Mouse (Mus musculus) limb, embryonic 10.5 days (tissue): Measurements from ENCODE around the gene Nfix. TPM values are rescaled to one million over a fixed set of nuclear protein-coding genes. Genes with fewer than 3 reads are reported as not detected.

ENCODE experiments used
- DNase-seq: peaks from one replicate; pipeline ENCODE4 v3.0.0-alpha.2; 2017; ENCODE audit warnings: low spot score
- H3K27ac ChIP-seq: fragments of 300-500 bp; sonication (generic); 2 replicates; pipeline ENCODE4 v1.5.1; 2016; ENCODE audit warnings: mild to moderate bottlenecking
- H3K27me3 ChIP-seq: fragments of 300-500 bp; sonication (generic); 2 replicates; pipeline ENCODE4 v1.6.1; 2016; ENCODE audit warnings: low read depth, mild to moderate bottlenecking; ENCODE audit not compliant: poor library complexity, severe bottlenecking
- H3K36me3 ChIP-seq: fragments of 300-500 bp; sonication (generic); 2 replicates; pipeline ENCODE4 v1.6.1; 2016; ENCODE audit warnings: mild to moderate bottlenecking, moderate library complexity
- H3K4me1 ChIP-seq: fragments of 300-500 bp; sonication (generic); 2 replicates; pipeline ENCODE4 v1.6.1; 2016
- H3K4me3 ChIP-seq: fragments of 300-500 bp; sonication (generic); 2 replicates; pipeline ENCODE4 v1.5.1; 2016; ENCODE audit warnings: mild to moderate bottlenecking, moderate library complexity
- H3K9me3 ChIP-seq: fragments of 300-500 bp; sonication (generic); replicated peaks from 2 replicates; pipeline ENCODE4 v1.6.1; 2016; ENCODE audit warnings: mild to moderate bottlenecking
- WGBS: fragments of 180-500 bp; shearing (Covaris S2); methylation state at CpG from one replicate; pipeline ENCODE4 v1.1.7; 2016; 5-methylcytosine and 5-hydroxymethylcytosine counted together
- polyA plus RNA-seq: library from polyadenylated mRNA; unstranded; fragments of >200 nt; fragmentation: Nextera tagmentation; extraction: Ambion mirVana; gene quantifications from 2 replicates; pipeline ENCODE4 v1.2.1, GENCODE M21; 2016

Gene Nfix
- polyA plus RNA-seq, 1 experiment from 2014 or later, result 2.1 TPM

DNA sequence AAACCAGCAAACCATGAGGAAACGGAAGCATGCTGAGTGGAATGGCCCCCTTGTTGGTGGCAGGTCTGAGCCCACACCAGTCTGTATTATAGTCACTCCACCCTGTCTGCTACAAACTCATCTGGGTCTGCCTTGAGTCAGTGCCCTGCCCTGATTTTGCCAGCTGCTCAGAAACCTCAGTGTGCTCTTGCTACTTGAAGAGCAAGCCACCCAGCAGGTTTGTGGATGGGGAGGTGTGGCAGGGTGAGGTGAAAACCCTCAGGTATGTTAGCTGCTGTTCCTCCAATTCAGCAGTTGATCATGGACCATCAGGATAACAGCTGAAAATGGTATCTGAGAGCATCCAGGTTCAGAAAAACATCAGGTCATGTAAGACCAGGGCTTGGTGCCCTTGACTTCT, 132.1 kb downstream of the Nfix start:
- DNase-seq, result no peak
- 83% methylated on average over 1 of the region's 1 CpGs for WGBS
- Histone ChIP-seq H3K9me3 (no peaks in the 10 kb centered on the region), H3K36me3 (peaks cover 66% of the 10 kb centered on the region), H3K27ac (no peak overlapping the region), H3K4me3 (no peak overlapping the region), H3K27me3 (no peaks in the 10 kb centered on the region), H3K4me1 (peaks cover 28% of the 10 kb centered on the region)

DNA sequence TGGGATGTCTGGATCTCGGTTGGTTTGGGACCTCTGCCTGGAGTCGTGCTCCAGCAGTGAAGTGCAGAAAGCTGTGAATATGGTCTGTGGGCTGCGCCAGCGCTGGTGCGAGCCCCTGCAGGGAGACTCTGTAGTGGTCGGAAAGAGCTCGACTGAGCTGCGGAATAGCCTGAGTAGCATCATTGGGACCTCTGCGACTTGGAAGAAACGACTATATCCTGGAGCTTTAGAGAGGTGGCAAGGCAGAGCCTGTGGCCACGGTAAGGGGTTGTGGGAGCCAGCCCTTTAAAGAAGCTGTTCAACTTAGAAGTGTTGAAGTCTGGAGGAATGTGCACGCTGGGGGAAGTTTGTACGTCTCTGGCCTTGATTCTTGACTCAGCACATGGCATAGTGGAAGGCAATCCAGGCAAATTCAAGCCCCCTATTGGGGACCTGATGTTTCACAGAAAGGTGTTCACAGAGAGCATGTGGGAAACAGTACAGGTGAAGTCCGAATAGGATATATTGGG, 134.7 kb downstream of the Nfix start:
- H3K4me1 ChIP-seq, result peaks cover 32% of the 10 kb centered on the region
- H3K9me3 ChIP-seq, result no peaks in the 10 kb centered on the region
- 3% methylated on average over 14 of the region's 14 CpGs for WGBS
- DNase-seq, result no peak
- H3K36me3 ChIP-seq, result peaks cover 45% of the 10 kb centered on the region
- H3K27ac ChIP-seq, result peak overlapping the region; percentile 98
- H3K27me3 ChIP-seq, result no peaks in the 10 kb centered on the region
- peak overlapping the region; percentile 87 for H3K4me3 ChIP-seq

DNA sequence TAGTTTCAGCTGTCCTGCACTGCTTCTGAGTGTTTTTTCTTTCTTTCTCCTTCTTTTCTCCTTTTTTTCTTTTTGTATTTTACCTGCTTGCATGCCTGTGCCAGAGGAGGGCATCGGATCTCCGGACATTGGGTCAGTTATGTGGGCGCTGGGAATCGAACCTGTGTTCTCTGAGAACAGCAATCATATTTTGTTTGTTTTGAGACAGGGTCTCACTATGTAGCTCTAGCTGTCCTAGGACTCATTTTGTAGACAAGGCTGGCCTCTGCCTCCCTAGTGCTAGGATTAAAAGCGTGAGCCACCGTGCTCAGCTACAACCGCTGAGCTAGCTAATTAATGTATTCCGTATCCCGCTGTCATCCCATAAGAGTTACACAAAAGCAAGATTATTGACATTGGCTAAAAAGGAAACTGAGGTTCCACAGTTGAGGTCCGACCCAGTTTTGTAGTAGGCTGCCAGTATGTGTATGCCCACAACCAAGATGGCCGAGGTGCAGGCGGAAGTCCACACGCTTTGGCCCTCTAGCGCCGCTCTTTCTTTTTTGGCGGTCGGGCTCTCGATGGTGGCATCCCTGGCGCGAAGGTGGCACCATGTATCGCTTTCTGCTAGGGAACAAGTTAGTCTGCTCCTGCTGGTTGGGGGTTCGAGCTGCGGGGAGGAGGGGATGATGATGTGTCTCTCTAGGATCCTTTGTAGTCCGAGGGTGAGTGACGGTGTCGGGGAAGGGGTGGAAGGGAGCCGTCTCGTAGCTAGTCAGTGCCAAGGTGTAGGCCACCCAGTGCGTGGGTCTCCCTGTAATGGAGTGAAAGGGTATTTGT, 135.4 kb downstream of the Nfix start:
- under 1% methylated on average over 29 of the region's 29 CpGs for WGBS
- Histone ChIP-seq H3K9me3 (no peaks in the 10 kb centered on the region), H3K36me3 (peaks cover 39% of the 10 kb centered on the region), H3K4me3 (peak overlapping the region; percentile 87), H3K4me1 (peaks cover 39% of the 10 kb centered on the region), H3K27ac (peak overlapping the region; percentile 98), H3K27me3 (no peaks in the 10 kb centered on the region)
- peak; percentile 84 for DNase-seq

DNA sequence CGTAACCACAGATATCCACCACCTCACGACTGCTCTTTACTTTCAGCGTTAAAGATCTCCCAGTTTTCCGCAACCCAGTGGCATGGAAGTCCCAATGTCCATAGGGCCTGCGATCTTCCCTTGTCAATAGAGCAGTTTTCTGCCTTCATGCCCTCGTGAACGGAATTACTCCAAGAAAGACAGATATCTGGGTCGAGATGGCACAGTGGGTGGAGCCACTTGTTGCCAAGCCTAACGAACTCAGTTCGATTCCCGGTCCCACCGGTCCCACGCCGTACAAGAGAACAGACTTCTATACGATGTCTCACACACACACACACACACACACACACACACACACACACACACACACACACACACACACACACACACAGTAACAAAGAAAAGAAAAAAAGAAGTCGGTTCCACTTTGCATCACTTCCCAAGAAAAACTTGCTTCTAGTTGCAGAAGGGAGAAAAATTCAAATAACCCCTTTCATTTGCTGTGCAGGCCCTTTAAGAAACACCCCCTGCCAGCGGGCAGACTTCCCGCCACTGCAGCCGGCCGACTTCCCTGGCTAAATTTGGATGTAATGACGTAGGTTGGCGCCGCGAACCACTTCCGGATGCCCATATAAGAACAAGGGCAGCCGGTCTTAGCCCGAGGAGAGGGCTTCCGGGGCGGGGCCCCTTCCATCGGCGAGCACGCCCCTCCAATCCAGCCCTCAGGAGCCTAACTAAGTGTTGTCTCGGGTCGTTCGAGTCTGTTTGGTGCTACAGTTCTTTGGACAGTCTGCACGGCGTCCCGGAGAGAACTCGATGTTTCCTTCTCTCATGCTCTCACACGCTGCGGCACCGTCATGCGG, 136.4 kb downstream of the Nfix start:
- Histone ChIP-seq H3K4me3 (peak overlapping the region; percentile 87), H3K27me3 (no peaks in the 10 kb centered on the region), H3K27ac (peak overlapping the region; percentile 98), H3K9me3 (no peaks in the 10 kb centered on the region), H3K36me3 (peaks cover 31% of the 10 kb centered on the region), H3K4me1 (peaks cover 49% of the 10 kb centered on the region)
- 3% methylated on average over 43 of the region's 43 CpGs for WGBS
- DNase-seq, result peak; percentile 97

DNA sequence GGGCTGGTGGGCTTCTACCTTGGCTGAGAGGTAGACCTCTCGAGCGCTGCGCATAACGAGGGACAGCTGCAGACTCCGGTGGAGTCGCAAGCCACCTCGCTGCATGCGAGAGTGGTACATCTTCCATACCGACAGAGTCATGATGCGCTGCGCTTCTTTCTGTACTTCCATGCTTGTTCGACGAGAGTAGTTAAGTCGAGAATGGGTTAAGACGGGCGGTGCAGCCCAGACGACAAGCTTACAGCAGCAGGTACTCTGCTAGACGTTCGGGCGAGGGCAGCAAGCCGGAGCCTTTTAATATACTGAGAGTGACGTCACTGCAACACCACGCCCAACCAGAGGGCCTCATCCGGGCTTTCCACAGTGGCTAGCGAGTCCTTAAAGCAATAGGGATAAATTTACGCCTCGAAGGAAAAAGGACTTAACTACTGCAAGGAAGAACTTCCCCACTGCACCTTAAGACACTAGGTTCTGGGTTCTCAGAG, 137.5 kb downstream of the Nfix start, which contains the start of gene Ier2:
Gene Ier2 (minus strand): TSS at position 272 of the 485 bp plus-strand sequence.
- under 1% methylated on average over 27 of the region's 27 CpGs for WGBS
- Histone ChIP-seq H3K36me3 (peaks cover 20% of the 10 kb centered on the region), H3K27me3 (no peaks in the 10 kb centered on the region), H3K4me3 (peak within 1 kb of the TSS; percentile 87), H3K4me1 (peaks cover 60% of the 10 kb centered on the region), H3K9me3 (no peaks in the 10 kb centered on the region), H3K27ac (peak within 1 kb of the TSS; percentile 98)
- DNase-seq, result peak; percentile 97

DNA sequence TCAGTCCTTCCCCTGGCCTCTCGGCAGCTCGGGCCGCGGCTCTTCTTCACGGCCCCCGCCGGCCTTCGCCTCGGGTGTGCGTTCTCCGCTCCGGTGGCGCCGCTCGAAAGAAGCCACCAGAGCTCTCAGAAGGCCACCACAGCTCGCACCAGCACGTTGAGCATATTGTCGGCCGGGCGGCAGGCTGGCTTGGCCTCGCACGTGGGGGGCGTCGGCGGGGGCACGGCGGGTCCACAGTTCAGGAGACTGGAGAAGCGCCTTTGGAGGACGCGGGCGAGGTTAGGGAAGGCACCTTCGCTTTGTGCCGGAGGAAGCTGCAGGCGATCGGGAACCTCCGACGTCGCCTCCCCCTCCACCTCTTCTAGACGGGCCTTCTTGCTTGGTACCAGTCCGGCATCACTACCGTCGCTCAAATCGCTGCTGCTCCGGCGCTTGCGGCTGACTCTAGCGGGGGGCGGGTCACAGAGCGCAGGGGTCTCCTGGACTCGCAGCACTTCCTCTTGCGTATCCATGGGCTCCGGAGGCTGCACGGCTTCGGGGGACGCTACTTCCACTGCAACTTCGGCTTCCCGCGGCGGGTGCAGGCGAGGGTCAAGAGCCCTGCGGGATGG, 138.1 kb downstream of the Nfix start:
- Histone ChIP-seq H3K36me3 (peaks cover 19% of the 10 kb centered on the region), H3K4me1 (peaks cover 66% of the 10 kb centered on the region), H3K27ac (peak overlapping the region; percentile 98), H3K27me3 (no peaks in the 10 kb centered on the region), H3K9me3 (no peaks in the 10 kb centered on the region), H3K4me3 (peak overlapping the region; percentile 87)
- no peak for DNase-seq
- under 1% methylated on average over 61 of the region's 61 CpGs for WGBS

DNA sequence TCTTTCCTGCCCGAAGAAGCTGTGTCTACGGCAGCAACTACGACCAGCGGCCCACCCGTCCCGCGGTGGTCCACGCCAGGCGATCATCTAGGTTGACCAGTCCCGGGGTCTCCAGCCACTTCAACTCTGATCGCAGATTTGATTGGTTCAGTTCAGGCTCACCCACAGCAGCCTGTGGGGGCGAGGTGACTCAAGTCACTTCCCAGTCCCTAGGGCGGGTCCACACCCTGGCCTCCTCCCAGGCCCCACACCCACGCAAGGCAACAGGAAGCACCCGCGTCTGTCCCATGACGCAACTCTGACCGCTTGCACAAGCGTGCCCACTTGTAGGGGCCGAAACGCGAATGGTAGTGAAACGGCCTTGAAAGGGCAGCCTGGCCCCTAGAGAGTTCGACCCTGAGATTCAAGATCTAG, 138.7 kb downstream of the Nfix start:
- WGBS, result under 1% methylated on average over 24 of the region's 24 CpGs
- H3K4me1 ChIP-seq, result peaks cover 69% of the 10 kb centered on the region
- H3K27me3 ChIP-seq, result no peaks in the 10 kb centered on the region
- peak overlapping the region; percentile 87 for H3K4me3 ChIP-seq
- peak; percentile 76 for DNase-seq
- peak overlapping the region; percentile 98 for H3K27ac ChIP-seq
- H3K36me3 ChIP-seq, result peaks cover 13% of the 10 kb centered on the region
- H3K9me3 ChIP-seq, result no peaks in the 10 kb centered on the region

DNA sequence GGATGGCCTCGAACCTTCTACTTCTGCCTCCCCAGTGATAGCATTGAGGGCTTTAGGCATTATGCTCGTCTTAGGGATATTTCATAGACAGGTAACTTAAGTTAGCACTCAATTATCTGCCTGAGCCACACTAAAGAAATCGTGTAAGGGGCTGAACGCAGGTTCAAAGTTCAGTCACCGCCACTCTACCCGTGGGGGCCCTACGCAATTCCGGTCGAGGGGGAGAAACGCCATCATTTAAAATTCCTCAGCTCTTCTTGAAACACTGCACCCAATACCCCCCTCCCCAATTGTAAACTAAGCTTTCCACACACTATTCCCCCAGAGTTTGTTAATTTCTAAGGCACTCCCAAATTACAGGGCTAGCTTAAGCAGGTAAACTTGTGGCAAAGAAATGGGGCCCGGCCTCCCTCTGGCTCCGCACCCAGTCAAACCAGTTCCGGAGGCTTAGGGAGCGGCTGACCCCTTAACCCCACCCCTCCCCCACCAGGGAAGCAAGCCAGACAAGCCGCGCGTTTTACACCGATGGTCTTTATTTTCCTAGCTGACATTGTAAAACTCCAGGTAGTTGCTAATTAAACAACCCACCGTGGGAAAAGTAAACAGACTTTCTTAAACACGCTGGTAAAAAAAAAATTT, 139.2 kb downstream of the Nfix start:
- H3K36me3 ChIP-seq, result peaks cover 9% of the 10 kb centered on the region
- peaks cover 70% of the 10 kb centered on the region for H3K4me1 ChIP-seq
- WGBS, result under 1% methylated on average over 20 of the region's 20 CpGs

DNA sequence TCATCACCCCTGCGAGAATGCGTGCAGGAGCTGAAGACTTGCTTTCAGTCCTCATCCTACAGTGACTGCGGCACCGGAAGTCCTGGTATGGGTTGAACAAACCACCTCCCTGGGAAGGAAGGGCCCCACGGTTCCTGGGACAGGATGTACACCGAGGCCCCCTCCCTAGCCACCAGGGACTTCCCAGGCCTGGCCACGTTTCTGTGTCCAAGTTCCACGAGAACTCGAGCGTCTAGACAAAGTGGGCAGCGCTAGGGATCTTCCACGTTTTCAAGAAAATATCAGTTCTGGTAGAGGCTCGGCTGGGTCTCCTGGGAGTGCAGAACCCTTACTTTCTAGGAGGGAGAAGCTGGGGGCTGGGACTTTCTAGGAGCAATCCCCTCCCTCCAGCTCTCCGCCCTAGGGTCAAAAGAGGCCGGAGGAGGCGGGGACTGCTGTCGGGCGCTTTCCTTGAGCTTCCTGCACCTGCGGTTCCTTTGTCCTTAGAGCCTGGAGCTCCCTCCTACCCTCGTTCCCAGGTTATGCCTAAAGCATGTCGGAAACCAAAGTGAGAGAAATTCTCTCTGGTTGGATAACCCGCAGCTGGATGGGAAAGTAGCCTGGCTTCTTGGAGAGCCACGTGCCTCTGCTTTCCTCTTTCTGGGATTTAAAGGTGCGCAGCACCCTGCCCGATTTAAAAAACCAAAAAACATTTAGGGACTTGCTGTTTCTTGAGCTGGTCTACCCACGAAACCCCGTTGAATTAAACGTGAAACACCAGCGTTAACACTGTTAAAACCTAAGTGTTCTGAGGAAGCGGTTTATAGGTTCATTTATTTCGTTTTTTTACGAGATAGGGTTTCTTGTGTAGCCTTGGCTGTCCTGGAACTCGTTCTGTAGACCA, 140.0 kb downstream of the Nfix start:
- under 1% methylated on average over 33 of the region's 33 CpGs for WGBS
- peak overlapping the region; percentile 87 for H3K4me3 ChIP-seq
- no peaks in the 10 kb centered on the region for H3K27me3 ChIP-seq
- peak overlapping the region; percentile 98 for H3K27ac ChIP-seq
- H3K36me3 ChIP-seq, result peaks cover 9% of the 10 kb centered on the region
- peak; percentile 81 for DNase-seq
- H3K4me1 ChIP-seq, result peaks cover 70% of the 10 kb centered on the region
- H3K9me3 ChIP-seq, result no peaks in the 10 kb centered on the region

More for the DNA sequence above, 139.2 kb downstream of the Nfix start:
- no peaks in the 10 kb centered on the region for H3K9me3 ChIP-seq
- no peaks in the 10 kb centered on the region for H3K27me3 ChIP-seq
- peak overlapping the region; percentile 98 for H3K27ac ChIP-seq
- H3K4me3 ChIP-seq, result peak overlapping the region; percentile 87
- DNase-seq, result peak; percentile 84

DNA sequence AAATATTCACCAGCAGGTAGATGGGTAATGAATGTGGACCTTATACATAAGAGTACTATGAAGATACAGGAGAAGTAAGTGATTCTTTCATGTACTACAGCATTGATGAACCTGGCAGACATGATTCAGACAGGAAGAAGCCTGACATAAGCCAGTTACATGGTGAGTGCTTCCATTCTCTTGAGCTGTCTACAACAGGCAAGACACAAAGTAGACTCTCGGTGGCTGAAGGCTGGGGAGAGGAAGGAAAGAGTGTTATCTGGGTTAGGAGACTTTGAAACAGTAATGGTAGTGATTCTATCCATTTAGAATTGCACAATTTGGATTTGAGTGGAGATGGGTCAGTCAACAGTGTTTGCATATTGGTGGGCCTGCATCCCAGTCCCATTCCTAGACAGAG, 141.2 kb downstream of the Nfix start:
- Histone ChIP-seq H3K27me3 (no peaks in the 10 kb centered on the region), H3K36me3 (peaks cover 9% of the 10 kb centered on the region), H3K9me3 (no peaks in the 10 kb centered on the region), H3K4me1 (peaks cover 72% of the 10 kb centered on the region), H3K4me3 (0 out of 2 replicates have a peak overlapping the region, but pooled peaks have one; percentile 87), H3K27ac (peak overlapping the region; percentile 98)
- DNase-seq, result no peak
- WGBS, result 59% methylated on average over 1 of the region's 1 CpGs

DNA sequence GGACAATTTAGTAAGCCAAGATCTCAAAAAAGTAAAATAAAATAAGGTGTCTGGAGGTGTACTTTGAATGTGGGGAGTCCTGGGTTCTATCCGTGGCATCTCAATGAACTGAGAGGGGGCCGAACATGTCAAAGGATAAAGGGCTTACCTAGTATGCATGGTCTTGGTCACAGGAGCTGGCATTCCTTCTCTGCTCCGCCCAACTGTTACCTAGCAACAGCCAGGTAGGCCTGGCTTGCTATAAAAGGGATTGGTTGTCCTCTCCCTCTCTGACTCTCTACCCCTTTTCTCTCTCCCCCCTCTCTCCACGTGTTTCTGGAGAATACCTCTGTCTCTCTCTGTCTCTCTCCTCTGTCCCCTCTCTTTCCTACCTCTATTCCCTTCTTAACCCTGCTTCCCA, 142.5 kb downstream of the Nfix start:
- peak overlapping the region; percentile 98 for H3K27ac ChIP-seq
- peaks cover 9% of the 10 kb centered on the region for H3K36me3 ChIP-seq
- no peaks in the 10 kb centered on the region for H3K27me3 ChIP-seq
- H3K4me3 ChIP-seq, result peak overlapping the region; percentile 54
- peaks cover 69% of the 10 kb centered on the region for H3K4me1 ChIP-seq
- DNase-seq, result no peak
- 42% methylated on average over 4 of the region's 4 CpGs for WGBS
- no peaks in the 10 kb centered on the region for H3K9me3 ChIP-seq
